Mouse (Mus musculus) hindbrain, postnatal 0 days (tissue): ENCODE data around the gene Prpf6. TPM values are rescaled to one million over a fixed set of nuclear protein-coding genes. Genes with fewer than 3 reads are reported as not detected.

ENCODE experiments used
- ATAC-seq: fragments of 200-750 bp; cut with Nextera tagmentation; 2 replicates; pipeline ENCODE4 v1.8.0; 2017; ENCODE audit warnings: mild to moderate bottlenecking, moderate TSS enrichment, moderate library complexity
- DNase-seq: peaks from one replicate; pipeline ENCODE4 v3.0.0-alpha.2; 2015; ENCODE audit warnings: low spot score
- H3K27ac ChIP-seq: fragments of 300-500 bp; sonication (generic); 2 replicates; pipeline ENCODE4 v1.5.1; 2014; ENCODE audit warnings: mild to moderate bottlenecking
- H3K27me3 ChIP-seq: fragments of 300-500 bp; sonication (generic); 2 replicates; pipeline ENCODE4 v1.6.1; 2014; ENCODE audit warnings: low read length, mixed read lengths; ENCODE audit not compliant: insufficient read depth
- H3K36me3 ChIP-seq: fragments of 300-500 bp; sonication (generic); 2 replicates; pipeline ENCODE4 v1.6.1; 2014; ENCODE audit warnings: low read length, mixed read lengths; ENCODE audit not compliant: insufficient read depth
- H3K4me1 ChIP-seq: fragments of 300-500 bp; sonication (generic); 2 replicates; pipeline ENCODE4 v1.6.1; 2014; ENCODE audit warnings: antibody characterized with exemption, low read length, mixed read lengths; ENCODE audit not compliant: insufficient read depth
- H3K4me2 ChIP-seq: fragments of 300-500 bp; sonication (generic); 2 replicates; pipeline ENCODE4 v1.6.1; 2014; ENCODE audit warnings: low read depth, mild to moderate bottlenecking, low read length, moderate library complexity, mixed read lengths
- H3K4me3 ChIP-seq: fragments of 300-500 bp; sonication (generic); 2 replicates; pipeline ENCODE4 v1.5.1; 2014; ENCODE audit warnings: low read length
- H3K9ac ChIP-seq: fragments of 300-500 bp; sonication (generic); replicated peaks from 2 replicates; pipeline ENCODE4 v1.6.1; 2014; ENCODE audit warnings: mild to moderate bottlenecking, low read length, moderate library complexity, mixed read lengths
- H3K9me3 ChIP-seq: fragments of 300-500 bp; sonication (generic); 2 replicates; pipeline ENCODE4 v1.6.1; 2016; ENCODE audit warnings: low read length, mixed read lengths
- CTCF ChIP-seq: IDR thresholded peaks from 2 replicates; pipeline ENCODE4 v1.5.1; 2016; ENCODE audit warnings: antibody characterized with exemption, control low read depth, low read depth
- WGBS: fragments of 180-500 bp; shearing (Covaris S2); extraction: QIAGEN DNeasy Blood & Tissue Kit; methylation state at CpG from one replicate; pipeline ENCODE4 v1.1.7; 2014; 5-methylcytosine and 5-hydroxymethylcytosine counted together
- polyA plus RNA-seq: library from polyadenylated mRNA; unstranded; fragments of >200 nt; fragmentation: Nextera tagmentation; extraction: Ambion mirVana; gene quantifications from 2 replicates; pipeline ENCODE4 v1.2.1, GENCODE M21; 2015
- total RNA-seq: library from RNA; depleted of rRNA; stranded (reverse); fragments of >200 nt; gene quantifications from 2 replicates; pipeline ENCODE4 v1.2.3, GENCODE M21; 2014

Gene Prpf6
- total and polyA plus RNA-seq, 2 experiments from 2014 or later: 32.3 to 39.8 TPM

GRCm38 (mm10) chr2:181600226-181600758 lies 8.6 kb downstream of the Prpf6 start:
- no peak for ATAC-seq
- no peak for TF ChIP-seq CTCF
- Histone ChIP-seq H3K4me1 (peaks cover 19% of the 10 kb centered on the region), H3K9me3 (no peaks in the 10 kb centered on the region), H3K36me3 (0 out of 2 replicates have a peak, but pooled peaks cover 7% of the 10 kb centered on the region), H3K4me3 (peak overlapping the region; percentile 91), H3K27me3 (no peaks in the 10 kb centered on the region), H3K27ac (peak overlapping the region; percentile 91), H3K4me2 (peak overlapping the region; percentile 90), H3K9ac (peak overlapping the region; percentile 90)
- DNase-seq: no peak
- 69% methylated on average over 6 of the region's 6 CpGs for WGBS

- Histone ChIP-seq H3K9me3 (no peaks in the 10 kb centered on the region), H3K4me3 (peak overlapping the region; percentile 91), H3K4me1 (peaks cover 19% of the 10 kb centered on the region), H3K27ac (peak overlapping the region; percentile 91), H3K27me3 (no peaks in the 10 kb centered on the region), H3K9ac (peak overlapping the region; percentile 90), H3K4me2 (peak overlapping the region; percentile 90), H3K36me3 (no peaks in the 10 kb centered on the region)
- peak; percentile 99 for DNase-seq
- TF ChIP-seq CTCF: peak; percentile 24; the same call in 1 of the 2 replicates
- ATAC-seq: peak; percentile 97
- WGBS: under 1% methylated on average over 57 of the region's 57 CpGs
Observed at GRCm38 (mm10) chr2:181600828-181601750, 9.4 kb downstream of the Prpf6 start.

GRCm38 (mm10) chr2:181601751-181602145 lies 10.1 kb downstream of the Prpf6 start:
- no peak for TF ChIP-seq CTCF
- Histone ChIP-seq H3K4me3 (peak overlapping the region; percentile 91), H3K27ac (peak overlapping the region; percentile 91), H3K36me3 (no peaks in the 10 kb centered on the region), H3K9me3 (no peaks in the 10 kb centered on the region), H3K27me3 (no peaks in the 10 kb centered on the region), H3K4me2 (peak overlapping the region; percentile 90), H3K4me1 (peaks cover 19% of the 10 kb centered on the region), H3K9ac (peak overlapping the region; percentile 90)
- ATAC-seq: no peak
- 28% methylated on average over 10 of the region's 10 CpGs for WGBS
- no peak for DNase-seq

GRCm38 (mm10) chr2:181602367-181602766 lies 10.7 kb downstream of the Prpf6 start:
- Histone ChIP-seq H3K4me2 (peak overlapping the region; percentile 90), H3K27ac (no peak overlapping the region), H3K9ac (no peak overlapping the region), H3K9me3 (no peaks in the 10 kb centered on the region), H3K27me3 (no peaks in the 10 kb centered on the region), H3K4me1 (peaks cover 19% of the 10 kb centered on the region), H3K36me3 (no peaks in the 10 kb centered on the region), H3K4me3 (peak overlapping the region; percentile 91; the same call in 1 of the 2 replicates)
- no peak for DNase-seq
- TF ChIP-seq CTCF: no peak
- 81% methylated on average over 4 of the region's 4 CpGs for WGBS
- no peak for ATAC-seq

GRCm38 (mm10) chr2:181618761-181619495 lies 27.3 kb downstream of the Prpf6 start:
- H3K36me3 ChIP-seq: peaks cover 33% of the 10 kb centered on the region

GRCm38 (mm10) chr2:181623401-181623800 lies 31.7 kb downstream of the Prpf6 start:
- ATAC-seq: no peak
- Histone ChIP-seq H3K27me3 (no peaks in the 10 kb centered on the region), H3K36me3 (peaks cover 22% of the 10 kb centered on the region), H3K27ac (no peak overlapping the region), H3K4me1 (no peaks in the 10 kb centered on the region), H3K4me2 (no peak overlapping the region), H3K4me3 (no peak overlapping the region), H3K9ac (no peak overlapping the region), H3K9me3 (no peaks in the 10 kb centered on the region)
- peak; percentile 65 for TF ChIP-seq CTCF
- DNase-seq: peak; percentile 52

More at GRCm38 (mm10) chr2:181618761-181619495, 27.3 kb downstream of the Prpf6 start:
- H3K4me1 ChIP-seq: no peaks in the 10 kb centered on the region
- no peaks in the 10 kb centered on the region for H3K9me3 ChIP-seq
- no peak overlapping the region for H3K4me2 ChIP-seq
- TF ChIP-seq CTCF: no peak
- ATAC-seq: no peak
- DNase-seq: no peak
- no peak overlapping the region for H3K27ac ChIP-seq
- WGBS: 91% methylated on average over 5 of the region's 5 CpGs
- H3K27me3 ChIP-seq: no peaks in the 10 kb centered on the region
- H3K4me3 ChIP-seq: no peak overlapping the region
- H3K9ac ChIP-seq: no peak overlapping the region
